Mouse (Mus musculus): ENCODE measurements around the gene Alyref2. TPM values are rescaled to one million over a fixed set of nuclear protein-coding genes. Genes with fewer than 3 reads are reported as not detected.
"Not testable (repeated sequence)": the region's sequence is repeated elsewhere in the genome, so short reads cannot be mapped to it uniquely, and the experiment has no call there.

Alyref2 gene
- total RNA-seq (2021): 1 to 10 TPM; 1.3 to 1.4 TPM
- long read RNA-seq, experiment 1, partial matches to known transcripts: 0 of 1 reads
- long read RNA-seq, experiment 1, other reads (novel, unspliced or antisense): 0 of 1 reads
- long read RNA-seq, experiment 2, partial matches to known transcripts: 0 of 2 reads
- long read RNA-seq, experiment 2, other reads (novel, unspliced or antisense): 0 of 2 reads

GRCm38 (mm10) chr1:171503250-171503591, at the start of gene Alyref2:
Alyref2 (plus strand) TSS chr1:171503478.
- DNase-seq (ENCODE audit: low spot score): peak; percentile 95

- no peak for DNase-seq (ENCODE audit: low spot score)
Measured at GRCm38 (mm10) chr1:171454926-171455325, 48.4 kb upstream of the Alyref2 start.

- DNase-seq (ENCODE audit: low spot score): no peak
Measured at GRCm38 (mm10) chr1:171457568-171457967, 45.7 kb upstream of the Alyref2 start.

GRCm38 (mm10) chr1:171459791-171460190, 43.5 kb upstream of the Alyref2 start:
- DNase-seq (ENCODE audit: low spot score): no peak

GRCm38 (mm10) chr1:171460551-171461503, 42.5 kb upstream of the Alyref2 start:
- DNase-seq (ENCODE audit: low spot score): no peak

GRCm38 (mm10) chr1:171463133-171463532, 40.1 kb upstream of the Alyref2 start:
- DNase-seq (ENCODE audit: low spot score): no peak

GRCm38 (mm10) chr1:171465749-171466412, 37.4 kb upstream of the Alyref2 start:
- DNase-seq (ENCODE audit: low spot score): no peak

- no peak for DNase-seq (ENCODE audit: low spot score)
Measured at GRCm38 (mm10) chr1:171466565-171466964, 36.7 kb upstream of the Alyref2 start.

GRCm38 (mm10) chr1:171469678-171470077, 33.6 kb upstream of the Alyref2 start:
- no peak for DNase-seq (ENCODE audit: low spot score)

GRCm38 (mm10) chr1:171470371-171470871, 32.9 kb upstream of the Alyref2 start:
- peak; percentile 39 for DNase-seq (ENCODE audit: low spot score)

- DNase-seq (ENCODE audit: low spot score): no peak
Measured at GRCm38 (mm10) chr1:171470896-171471295, 32.4 kb upstream of the Alyref2 start.

GRCm38 (mm10) chr1:171471452-171471851, 31.8 kb upstream of the Alyref2 start:
- DNase-seq (ENCODE audit: low spot score): no peak

GRCm38 (mm10) chr1:171471941-171472340, 31.3 kb upstream of the Alyref2 start:
- DNase-seq (ENCODE audit: low spot score): not testable (repeated sequence)

- DNase-seq (ENCODE audit: low spot score): no peak
Measured at GRCm38 (mm10) chr1:171473506-171473905, 29.8 kb upstream of the Alyref2 start.

GRCm38 (mm10) chr1:171473920-171474640, 29.2 kb upstream of the Alyref2 start:
- no peak for DNase-seq (ENCODE audit: low spot score)

- DNase-seq (ENCODE audit: low spot score): no peak
Measured at GRCm38 (mm10) chr1:171477123-171477522, 26.2 kb upstream of the Alyref2 start.

- no peak for DNase-seq (ENCODE audit: low spot score)
Measured at GRCm38 (mm10) chr1:171477758-171478545, 25.3 kb upstream of the Alyref2 start.

- DNase-seq (ENCODE audit: low spot score): peak; percentile 54
Measured at GRCm38 (mm10) chr1:171478968-171479367, 24.3 kb upstream of the Alyref2 start.

- DNase-seq (ENCODE audit: low spot score): no peak
Measured at GRCm38 (mm10) chr1:171494241-171494640, 9.0 kb upstream of the Alyref2 start.

- no peak for DNase-seq (ENCODE audit: low spot score)
Measured at GRCm38 (mm10) chr1:171495371-171495770, 7.9 kb upstream of the Alyref2 start.
